Mouse (Mus musculus): ENCODE results near the gene Tbc1d2. TPM values are rescaled to one million over a fixed set of nuclear protein-coding genes. Genes with fewer than 3 reads are reported as not detected.

Tbc1d2 gene
- polyA plus RNA-seq, 1 experiment from 2014 or later: 3.5 TPM

- H3K4me2 ChIP-seq: no peak overlapping the region
- peak; percentile 53; the same call in 1 of the 2 replicates for TF ChIP-seq CTCF (IDR thresholded peaks at IDR 0.05; ENCODE audit: low read depth)
- H3K27me3 ChIP-seq (ENCODE audit: insufficient read depth, low read length): no peaks in the 10 kb centered on the region
- no peaks in the 10 kb centered on the region for H3K4me1 ChIP-seq (ENCODE audit: insufficient read depth)
- WGBS: 57% methylated on average over 11 of the region's 11 CpGs
- no peak overlapping the region for H3K9ac ChIP-seq
- H3K9me3 ChIP-seq (ENCODE audit: low read depth, low read length): no peaks in the 10 kb centered on the region
- no peak for DNase-seq
- H3K27ac ChIP-seq (ENCODE audit: low read depth): no peak overlapping the region
- H3K4me3 ChIP-seq (ENCODE audit: low read depth, low read length): no peak overlapping the region
- ATAC-seq (ENCODE audit: insufficient read depth): no peak
- no peaks in the 10 kb centered on the region for H3K36me3 ChIP-seq (ENCODE audit: insufficient read depth)
These were observed 31.7 kb downstream of the Tbc1d2 start for GRCm38 (mm10) chr4:46618196-46618817.

GRCm38 (mm10) chr4:46617408-46617807, 32.6 kb downstream of the Tbc1d2 start:
- no peak for ATAC-seq (ENCODE audit: insufficient read depth)
- no peak overlapping the region for H3K9ac ChIP-seq
- peak; percentile 15 for DNase-seq
- peak; percentile 47 for TF ChIP-seq CTCF (IDR thresholded peaks at IDR 0.05; ENCODE audit: low read depth)
- no peaks in the 10 kb centered on the region for H3K27me3 ChIP-seq (ENCODE audit: insufficient read depth, low read length)
- H3K4me1 ChIP-seq (ENCODE audit: insufficient read depth): no peaks in the 10 kb centered on the region
- no peak overlapping the region for H3K4me2 ChIP-seq
- H3K9me3 ChIP-seq (ENCODE audit: low read depth, low read length): no peaks in the 10 kb centered on the region
- H3K4me3 ChIP-seq (ENCODE audit: low read depth, low read length): no peak overlapping the region
- H3K27ac ChIP-seq (ENCODE audit: low read depth): no peak overlapping the region
- WGBS: 60% methylated on average over 6 of the region's 6 CpGs
- no peaks in the 10 kb centered on the region for H3K36me3 ChIP-seq (ENCODE audit: insufficient read depth)

- ATAC-seq (ENCODE audit: insufficient read depth): no peak
- H3K4me1 ChIP-seq (ENCODE audit: insufficient read depth): no peaks in the 10 kb centered on the region
- no peak overlapping the region for H3K27ac ChIP-seq (ENCODE audit: low read depth)
- no peak overlapping the region for H3K9ac ChIP-seq
- no peaks in the 10 kb centered on the region for H3K27me3 ChIP-seq (ENCODE audit: insufficient read depth, low read length)
- no peak for TF ChIP-seq CTCF (IDR thresholded peaks at IDR 0.05; ENCODE audit: low read depth)
- H3K36me3 ChIP-seq (ENCODE audit: insufficient read depth): no peaks in the 10 kb centered on the region
- no peaks in the 10 kb centered on the region for H3K9me3 ChIP-seq (ENCODE audit: low read depth, low read length)
- H3K4me2 ChIP-seq: no peak overlapping the region
- WGBS: 66% methylated on average over 9 of the region's 9 CpGs
- H3K4me3 ChIP-seq (ENCODE audit: low read depth, low read length): no peak overlapping the region
- no peak for DNase-seq
These were observed 35.4 kb downstream of the Tbc1d2 start for GRCm38 (mm10) chr4:46614641-46615040.

GRCm38 (mm10) chr4:46613618-46614017, 36.4 kb downstream of the Tbc1d2 start:
- no peaks in the 10 kb centered on the region for H3K36me3 ChIP-seq (ENCODE audit: insufficient read depth)
- TF ChIP-seq CTCF (IDR thresholded peaks at IDR 0.05; ENCODE audit: low read depth): no peak
- H3K4me3 ChIP-seq (ENCODE audit: low read depth, low read length): no peak overlapping the region
- ATAC-seq (ENCODE audit: insufficient read depth): no peak
- no peak overlapping the region for H3K27ac ChIP-seq (ENCODE audit: low read depth)
- no peak for DNase-seq
- H3K9me3 ChIP-seq (ENCODE audit: low read depth, low read length): no peaks in the 10 kb centered on the region
- H3K27me3 ChIP-seq (ENCODE audit: insufficient read depth, low read length): no peaks in the 10 kb centered on the region
- H3K4me2 ChIP-seq: no peak overlapping the region
- H3K4me1 ChIP-seq (ENCODE audit: insufficient read depth): no peaks in the 10 kb centered on the region
- H3K9ac ChIP-seq: no peak overlapping the region
- WGBS: 56% methylated on average over 12 of the region's 12 CpGs

GRCm38 (mm10) chr4:46611181-46611580, 38.8 kb downstream of the Tbc1d2 start:
- WGBS: 2% methylated on average over 4 of the region's 4 CpGs
- DNase-seq: peak; percentile 96
- no peaks in the 10 kb centered on the region for H3K4me1 ChIP-seq (ENCODE audit: insufficient read depth)
- H3K4me3 ChIP-seq (ENCODE audit: low read depth, low read length): no peak overlapping the region
- H3K36me3 ChIP-seq (ENCODE audit: insufficient read depth): no peaks in the 10 kb centered on the region
- no peak overlapping the region for H3K4me2 ChIP-seq
- no peaks in the 10 kb centered on the region for H3K9me3 ChIP-seq (ENCODE audit: low read depth, low read length)
- TF ChIP-seq CTCF (IDR thresholded peaks at IDR 0.05; ENCODE audit: low read depth): peak; percentile 99
- ATAC-seq (ENCODE audit: insufficient read depth): peak; percentile 60; the same call in 1 of the 2 replicates
- H3K27me3 ChIP-seq (ENCODE audit: insufficient read depth, low read length): no peaks in the 10 kb centered on the region
- no peak overlapping the region for H3K9ac ChIP-seq
- no peak overlapping the region for H3K27ac ChIP-seq (ENCODE audit: low read depth)

- Histone ChIP-seq H3K9ac (no peak overlapping the region), H3K9me3 (ENCODE audit: low read depth, low read length) (no peaks in the 10 kb centered on the region), H3K4me2 (no peak overlapping the region), H3K4me3 (ENCODE audit: low read depth, low read length) (no peak overlapping the region), H3K27ac (ENCODE audit: low read depth) (no peak overlapping the region), H3K27me3 (ENCODE audit: insufficient read depth, low read length) (peaks cover 7% of the 10 kb centered on the region; the same call in 1 of the 2 replicates), H3K36me3 (ENCODE audit: insufficient read depth) (no peaks in the 10 kb centered on the region), H3K4me1 (ENCODE audit: insufficient read depth) (no peaks in the 10 kb centered on the region)
- TF ChIP-seq CTCF (IDR thresholded peaks at IDR 0.05; ENCODE audit: low read depth): no peak
- WGBS: 78% methylated on average over 3 of the region's 3 CpGs
- no peak for DNase-seq
- no peak for ATAC-seq (ENCODE audit: insufficient read depth)
These were observed 42.4 kb downstream of the Tbc1d2 start for GRCm38 (mm10) chr4:46607601-46608000.

DNA sequence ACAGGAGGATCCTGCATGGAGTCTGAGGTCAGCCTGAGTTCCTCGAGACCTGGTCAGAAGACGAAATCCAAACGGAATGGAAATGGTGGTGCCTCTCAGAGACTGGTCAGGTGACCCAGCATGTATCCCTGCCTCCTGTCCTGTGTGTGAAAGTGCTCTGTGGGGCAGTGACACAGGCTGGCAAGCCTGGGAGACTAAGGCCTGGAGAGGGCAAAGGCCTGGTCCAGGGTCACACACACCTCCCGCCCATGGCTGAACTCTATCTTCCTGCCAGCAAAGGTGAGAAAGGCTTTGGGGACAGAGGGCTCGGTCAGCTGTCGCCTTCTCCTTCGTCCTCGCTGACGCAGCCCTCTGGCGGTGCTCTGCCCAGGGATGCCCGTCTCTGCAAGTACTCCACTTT, 44.6 kb downstream of the Tbc1d2 start:
- TF ChIP-seq CTCF (IDR thresholded peaks at IDR 0.05; ENCODE audit: low read depth): no peak
- H3K4me1 ChIP-seq (ENCODE audit: insufficient read depth): no peaks in the 10 kb centered on the region
- no peak overlapping the region for H3K4me2 ChIP-seq
- H3K4me3 ChIP-seq (ENCODE audit: low read depth, low read length): no peak overlapping the region
- DNase-seq (no peak), ATAC-seq (ENCODE audit: insufficient read depth) (no peak)
- no peaks in the 10 kb centered on the region for H3K9me3 ChIP-seq (ENCODE audit: low read depth, low read length)
- no peaks in the 10 kb centered on the region for H3K36me3 ChIP-seq (ENCODE audit: insufficient read depth)
- no peak overlapping the region for H3K27ac ChIP-seq (ENCODE audit: low read depth)
- H3K27me3 ChIP-seq (ENCODE audit: insufficient read depth, low read length): peaks cover 24% of the 10 kb centered on the region
- 44% methylated on average over 11 of the region's 11 CpGs for WGBS
- no peak overlapping the region for H3K9ac ChIP-seq

Measured in lung, embryonic 14.5 days (tissue).